Mouse (Mus musculus): ENCODE data around the gene Bcl9l. TPM values are rescaled to one million over a fixed set of nuclear protein-coding genes. Genes with fewer than 3 reads are reported as not detected.

Bcl9l gene
- polyA plus RNA-seq, 2 experiments, result 20.5 to 41.2 TPM

- Histone ChIP-seq H3K4me3 (replicated peaks; ENCODE audit: low read length) (no peak overlapping the region), H3K4me1 (ENCODE audit: control insufficient read depth, insufficient read depth, low read length) (no peaks in the 10 kb centered on the region), H3K9me3 (ENCODE audit: control insufficient read depth, low read length) (no peaks in the 10 kb centered on the region), H3K4me2 (replicated peaks; ENCODE audit: low read depth, low read length, severe bottlenecking) (no peak overlapping the region), H3K27ac (replicated peaks; ENCODE audit: low read depth, low read length) (no peak overlapping the region), H3K27me3 (ENCODE audit: control insufficient read depth, insufficient read depth, low read length) (no peaks in the 10 kb centered on the region), H3K9ac (ENCODE audit: low read depth, low read length, severe bottlenecking) (no peak overlapping the region), H3K36me3 (ENCODE audit: control insufficient read depth, insufficient read depth, low read length) (no peaks in the 10 kb centered on the region)
- 72% methylated on average over 3 of the region's 3 CpGs for WGBS
- no peak for TF ChIP-seq POLR2A (IDR thresholded peaks at IDR 0.05; ENCODE audit: borderline replicate concordance, extremely low read depth, insufficient read depth, insufficient read length)
- no peak for ATAC-seq (ENCODE audit: low FRiP score, low read depth)
- no peak for DNase-seq (ENCODE audit: low spot score)
Observed at GRCm38 (mm10) chr9:44540676-44541075, 58.1 kb downstream of the Bcl9l start.

- Histone ChIP-seq H3K9ac (ENCODE audit: low read depth, low read length, severe bottlenecking) (no peak overlapping the region), H3K27ac (replicated peaks; ENCODE audit: low read depth, low read length) (no peak overlapping the region), H3K4me2 (replicated peaks; ENCODE audit: low read depth, low read length, severe bottlenecking) (no peak overlapping the region), H3K4me1 (ENCODE audit: control insufficient read depth, insufficient read depth, low read length) (no peaks in the 10 kb centered on the region), H3K4me3 (replicated peaks; ENCODE audit: low read length) (no peak overlapping the region), H3K9me3 (ENCODE audit: control insufficient read depth, low read length) (no peaks in the 10 kb centered on the region), H3K27me3 (ENCODE audit: control insufficient read depth, insufficient read depth, low read length) (no peaks in the 10 kb centered on the region), H3K36me3 (ENCODE audit: control insufficient read depth, insufficient read depth, low read length) (no peaks in the 10 kb centered on the region)
- WGBS, result 78% methylated on average over 4 of the region's 4 CpGs
- no peak for DNase-seq (ENCODE audit: low spot score)
- no peak for TF ChIP-seq POLR2A (IDR thresholded peaks at IDR 0.05; ENCODE audit: borderline replicate concordance, extremely low read depth, insufficient read depth, insufficient read length)
- no peak for ATAC-seq (ENCODE audit: low FRiP score, low read depth)
Observed at GRCm38 (mm10) chr9:44542364-44542763, 59.7 kb downstream of the Bcl9l start.

DNA sequence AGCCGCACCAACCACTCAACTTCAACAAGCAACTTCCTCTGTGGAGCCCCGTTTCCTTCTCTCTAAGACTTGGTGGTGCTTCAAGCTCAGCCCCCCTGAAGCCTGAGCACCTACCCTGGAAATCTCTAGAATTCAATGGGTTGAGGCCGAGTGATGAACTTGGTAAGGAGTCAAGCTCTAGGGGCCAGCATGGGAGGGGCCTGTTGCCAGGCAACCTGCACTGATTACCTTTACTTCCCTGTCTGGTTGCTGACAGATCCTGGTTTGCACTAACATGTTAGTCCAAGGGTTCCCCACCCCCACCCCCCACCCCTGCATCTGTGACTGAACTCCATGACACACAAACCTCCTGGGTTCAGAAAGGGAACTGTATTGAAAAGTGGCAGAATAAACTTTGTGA is 62.4 kb downstream of the Bcl9l start:
- ATAC-seq (ENCODE audit: low FRiP score, low read depth), result no peak
- H3K27ac ChIP-seq (replicated peaks; ENCODE audit: low read depth, low read length), result no peak overlapping the region
- no peaks in the 10 kb centered on the region for H3K4me1 ChIP-seq (ENCODE audit: control insufficient read depth, insufficient read depth, low read length)
- DNase-seq (ENCODE audit: low spot score), result no peak
- no peak overlapping the region for H3K9ac ChIP-seq (ENCODE audit: low read depth, low read length, severe bottlenecking)
- H3K27me3 ChIP-seq (ENCODE audit: control insufficient read depth, insufficient read depth, low read length), result no peaks in the 10 kb centered on the region
- 79% methylated on average over 3 of the region's 3 CpGs for WGBS
- H3K4me2 ChIP-seq (replicated peaks; ENCODE audit: low read depth, low read length, severe bottlenecking), result no peak overlapping the region
- H3K9me3 ChIP-seq (ENCODE audit: control insufficient read depth, low read length), result no peaks in the 10 kb centered on the region
- H3K36me3 ChIP-seq (ENCODE audit: control insufficient read depth, insufficient read depth, low read length), result no peaks in the 10 kb centered on the region
- TF ChIP-seq POLR2A (IDR thresholded peaks at IDR 0.05; ENCODE audit: borderline replicate concordance, extremely low read depth, insufficient read depth, insufficient read length), result no peak
- H3K4me3 ChIP-seq (replicated peaks; ENCODE audit: low read length), result no peak overlapping the region

DNA sequence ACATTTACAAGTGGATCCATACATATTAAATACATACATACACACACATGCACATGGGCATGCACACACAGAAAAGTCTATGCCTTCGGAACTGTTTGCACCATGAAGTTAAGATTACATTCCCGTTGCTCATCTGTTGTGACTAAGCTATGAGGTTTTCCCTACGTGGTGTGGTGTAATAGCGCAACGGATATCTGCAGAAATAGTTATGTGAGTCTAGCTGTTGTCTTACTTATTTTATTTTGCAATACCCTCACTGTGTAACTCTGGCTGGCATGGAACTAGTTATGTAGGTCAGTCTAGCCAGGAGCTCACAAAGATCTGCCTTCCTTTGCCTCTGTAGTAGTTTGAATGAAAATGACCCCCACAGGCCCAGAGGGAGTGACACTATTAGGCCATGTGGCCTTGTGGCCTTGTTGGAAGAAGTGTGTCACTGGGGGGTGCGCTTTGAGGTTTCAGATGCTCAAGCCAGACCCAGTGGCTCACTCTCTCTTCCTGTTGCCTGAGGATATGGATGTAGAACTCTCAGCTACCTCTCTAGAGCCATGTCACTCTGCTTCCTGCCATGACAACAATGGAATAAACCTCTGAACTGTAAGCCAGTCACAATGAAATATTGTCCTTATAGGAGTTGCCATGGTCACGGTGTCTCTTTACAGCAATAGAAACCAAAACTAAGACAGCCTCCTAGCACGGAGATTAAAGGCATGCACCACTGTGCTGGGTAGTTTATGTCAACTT is 66.0 kb downstream of the Bcl9l start:
- Histone ChIP-seq H3K4me1 (ENCODE audit: control insufficient read depth, insufficient read depth, low read length) (no peaks in the 10 kb centered on the region), H3K9me3 (ENCODE audit: control insufficient read depth, low read length) (no peaks in the 10 kb centered on the region), H3K27ac (replicated peaks; ENCODE audit: low read depth, low read length) (no peak overlapping the region), H3K9ac (ENCODE audit: low read depth, low read length, severe bottlenecking) (no peak overlapping the region), H3K4me2 (replicated peaks; ENCODE audit: low read depth, low read length, severe bottlenecking) (no peak overlapping the region), H3K36me3 (ENCODE audit: control insufficient read depth, insufficient read depth, low read length) (no peaks in the 10 kb centered on the region), H3K27me3 (ENCODE audit: control insufficient read depth, insufficient read depth, low read length) (no peaks in the 10 kb centered on the region), H3K4me3 (replicated peaks; ENCODE audit: low read length) (no peak overlapping the region)
- TF ChIP-seq POLR2A (IDR thresholded peaks at IDR 0.05; ENCODE audit: borderline replicate concordance, extremely low read depth, insufficient read depth, insufficient read length), result no peak
- ATAC-seq (ENCODE audit: low FRiP score, low read depth) (no peak), DNase-seq (ENCODE audit: low spot score) (no peak)
- 93% methylated on average over 8 of the region's 8 CpGs for WGBS

DNA sequence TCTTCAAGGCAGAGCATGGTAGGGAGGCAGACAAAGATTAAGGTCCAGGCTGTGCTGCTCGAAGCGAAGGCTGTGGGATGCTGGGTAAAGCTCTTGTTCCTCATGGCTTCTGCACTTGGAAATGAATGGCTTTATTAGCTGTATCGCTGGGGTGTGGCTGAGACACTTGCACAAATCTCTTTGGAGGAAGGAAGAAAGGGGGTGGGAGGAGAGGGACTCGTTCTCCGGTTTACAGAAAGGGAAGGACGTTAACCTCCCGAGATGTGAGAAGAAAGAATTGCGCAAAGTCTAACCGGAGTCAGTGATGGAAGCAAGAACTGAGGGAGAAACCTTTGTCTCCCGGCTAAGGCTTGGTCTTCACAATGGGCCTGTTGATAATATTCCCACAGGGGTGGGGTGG is 68.5 kb downstream of the Bcl9l start:
- Histone ChIP-seq H3K4me3 (replicated peaks; ENCODE audit: low read length) (no peak overlapping the region), H3K9ac (ENCODE audit: low read depth, low read length, severe bottlenecking) (no peak overlapping the region), H3K27me3 (ENCODE audit: control insufficient read depth, insufficient read depth, low read length) (no peaks in the 10 kb centered on the region), H3K4me1 (ENCODE audit: control insufficient read depth, insufficient read depth, low read length) (no peaks in the 10 kb centered on the region; the same call in 1 of the 2 replicates), H3K9me3 (ENCODE audit: control insufficient read depth, low read length) (no peaks in the 10 kb centered on the region), H3K36me3 (ENCODE audit: control insufficient read depth, insufficient read depth, low read length) (no peaks in the 10 kb centered on the region), H3K27ac (replicated peaks; ENCODE audit: low read depth, low read length) (no peak overlapping the region), H3K4me2 (replicated peaks; ENCODE audit: low read depth, low read length, severe bottlenecking) (no peak overlapping the region)
- ATAC-seq (ENCODE audit: low FRiP score, low read depth) (no peak), DNase-seq (ENCODE audit: low spot score) (no peak)
- no peak for TF ChIP-seq POLR2A (IDR thresholded peaks at IDR 0.05; ENCODE audit: borderline replicate concordance, extremely low read depth, insufficient read depth, insufficient read length)
- 88% methylated on average over 10 of the region's 10 CpGs for WGBS
